Mouse (Mus musculus): ENCODE measurements at regions not wholly inside any gene's neighbourhood (a gene's known extent, or its start where the extent isn't known, plus 50 kb on each side); places are given as distances from the start of the nearest gene placed in this dataset.

GRCm38 (mm10) chr11:65495034-65495433, 225.2 kb upstream of the Myocd start:
- no peak for DNase-seq (ENCODE audit: low spot score in 2 of 2)

- DNase-seq (ENCODE audit: low spot score in 2 of 2) = no peak
Measured at GRCm38 (mm10) chr11:65490426-65490825, 220.6 kb upstream of the Myocd start.

- peak; percentile 8 to 16 for DNase-seq (ENCODE audit: low spot score in 2 of 2)
Measured at GRCm38 (mm10) chr11:65475821-65476540, 206.2 kb upstream of the Myocd start.

- DNase-seq (ENCODE audit: low spot score in 2 of 2) = peak; percentile 40 to 68
Measured at GRCm38 (mm10) chr11:65475302-65475701, 205.5 kb upstream of the Myocd start.

GRCm38 (mm10) chr11:65469762-65470741, 200.3 kb upstream of the Myocd start:
- DNase-seq (ENCODE audit: low spot score in 2 of 2) = no peak

- no peak for DNase-seq (ENCODE audit: low spot score in 2 of 2)
Measured at GRCm38 (mm10) chr11:65461044-65461443, 191.3 kb upstream of the Myocd start.

GRCm38 (mm10) chr11:65448436-65448835, 178.6 kb upstream of the Myocd start:
- no peak for DNase-seq (ENCODE audit: low spot score in 2 of 2)

- DNase-seq (ENCODE audit: low spot score in 2 of 2) = no peak
Measured at GRCm38 (mm10) chr11:65443466-65444024, 173.8 kb upstream of the Myocd start.

- DNase-seq (ENCODE audit: low spot score in 2 of 2) = no peak
Measured at GRCm38 (mm10) chr11:65435699-65436161, 165.9 kb upstream of the Myocd start.

GRCm38 (mm10) chr11:65421889-65422288, 152.1 kb upstream of the Myocd start:
- DNase-seq (ENCODE audit: low spot score in 2 of 2) = no peak

- DNase-seq (ENCODE audit: low spot score in 2 of 2) = no peak
Measured at GRCm38 (mm10) chr11:65408621-65409020, 138.8 kb upstream of the Myocd start.

- DNase-seq (ENCODE audit: low spot score in 2 of 2) = no peak
Measured at GRCm38 (mm10) chr11:65402460-65403154, 132.8 kb upstream of the Myocd start.

- DNase-seq (ENCODE audit: low spot score in 2 of 2) = no peak
Measured at GRCm38 (mm10) chr11:65389238-65389637, 119.4 kb upstream of the Myocd start.

GRCm38 (mm10) chr11:65386291-65387061, 116.7 kb upstream of the Myocd start:
- no peak for DNase-seq (ENCODE audit: low spot score in 2 of 2)

- DNase-seq (ENCODE audit: low spot score in 2 of 2) = no peak
Measured at GRCm38 (mm10) chr11:65375361-65375760, 105.6 kb upstream of the Myocd start.

GRCm38 (mm10) chr11:65373136-65373535, 103.3 kb upstream of the Myocd start:
- DNase-seq (ENCODE audit: low spot score in 2 of 2) = no peak

- no peak for DNase-seq (ENCODE audit: low spot score in 2 of 2)
Measured at GRCm38 (mm10) chr11:65372309-65372811, 102.6 kb upstream of the Myocd start.

GRCm38 (mm10) chr11:65367825-65368224, 98.0 kb upstream of the Myocd start:
- DNase-seq (ENCODE audit: low spot score in 2 of 2) = no peak

GRCm38 (mm10) chr11:65366677-65367370, 97.0 kb upstream of the Myocd start:
- DNase-seq (ENCODE audit: low spot score in 2 of 2) = peak; percentile 22 to 27
